Mouse (Mus musculus): ENCODE results near the gene Igfbp5. TPM values are rescaled to one million over a fixed set of nuclear protein-coding genes. Genes with fewer than 3 reads are reported as not detected.

Igfbp5 gene
- polyA plus RNA-seq, 1 experiment from 2014 or later = 45.9 TPM

DNA sequence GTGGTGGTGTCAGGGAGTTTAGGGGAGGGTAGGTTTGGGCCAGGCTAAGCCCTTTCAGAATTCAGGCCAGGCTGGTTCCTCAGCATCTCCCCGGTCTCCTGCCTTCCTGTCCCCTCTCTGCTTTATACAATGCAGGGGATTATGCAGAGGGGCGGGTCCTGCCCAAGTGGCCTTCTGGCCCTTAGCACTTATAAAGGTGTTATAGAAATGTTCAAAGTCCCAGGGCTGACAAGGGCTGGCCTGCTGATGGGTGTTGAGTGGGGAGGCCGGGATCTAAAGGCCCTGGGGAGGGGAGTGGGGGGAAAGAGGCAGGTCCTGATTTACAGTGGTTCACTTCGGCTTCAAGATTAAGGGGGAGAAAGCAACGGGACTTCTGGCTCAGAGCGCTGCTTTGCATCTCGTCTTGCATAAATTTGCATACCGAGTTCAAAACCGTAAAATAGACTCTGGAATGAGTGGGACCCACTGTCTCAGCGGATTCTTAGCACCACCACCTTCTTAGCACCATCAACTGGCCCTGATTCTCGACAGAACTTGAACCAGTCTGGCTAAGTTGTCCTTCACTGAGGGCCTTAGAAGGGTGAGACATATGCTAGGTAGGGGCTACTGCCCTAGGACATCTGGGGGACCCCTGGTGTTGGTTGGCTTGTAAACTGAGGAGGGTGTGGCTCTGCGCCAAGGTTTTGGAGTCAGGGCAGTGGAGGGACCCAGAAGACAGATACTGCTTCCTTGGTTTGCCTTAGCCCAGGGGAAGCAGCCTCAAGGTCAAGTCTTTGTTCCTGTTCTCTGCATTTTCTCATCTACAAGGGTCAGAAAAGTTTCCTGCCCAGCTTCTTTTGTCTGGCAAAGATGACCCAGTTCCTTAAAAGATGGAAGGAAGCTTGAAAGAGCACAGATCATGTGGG lies 47.0 kb downstream of the Igfbp5 start:
- 25% methylated on average over 12 of the region's 12 CpGs for WGBS
- Histone ChIP-seq H3K27ac (peak overlapping the region; percentile 98), H3K36me3 (replicated peaks) (peaks cover 57% of the 10 kb centered on the region), H3K9me3 (peaks cover 3% of the 10 kb centered on the region; the same call in 1 of the 2 replicates), H3K4me1 (peaks cover 67% of the 10 kb centered on the region), H3K4me3 (peak overlapping the region; percentile 82), H3K27me3 (ENCODE audit: poor library complexity, severe bottlenecking) (no peaks in the 10 kb centered on the region)
- DNase-seq (ENCODE audit: extremely low spot score, low spot score) = peak; percentile 51

- peak overlapping the region; percentile 98 for H3K27ac ChIP-seq
- peaks cover 49% of the 10 kb centered on the region for H3K36me3 ChIP-seq (replicated peaks)
- peak; percentile 34 for DNase-seq (ENCODE audit: extremely low spot score, low spot score)
- 0 out of 2 replicates have a peak, but pooled peaks cover 4% of the 10 kb centered on the region for H3K27me3 ChIP-seq (ENCODE audit: poor library complexity, severe bottlenecking)
- peaks cover 3% of the 10 kb centered on the region; the same call in 1 of the 2 replicates for H3K9me3 ChIP-seq
- H3K4me1 ChIP-seq = peaks cover 66% of the 10 kb centered on the region
- peak overlapping the region; percentile 82 for H3K4me3 ChIP-seq
- 2% methylated on average over 7 of the region's 7 CpGs for WGBS
Observed at GRCm38 (mm10) chr1:72826931-72827330, 47.8 kb downstream of the Igfbp5 start.

DNA sequence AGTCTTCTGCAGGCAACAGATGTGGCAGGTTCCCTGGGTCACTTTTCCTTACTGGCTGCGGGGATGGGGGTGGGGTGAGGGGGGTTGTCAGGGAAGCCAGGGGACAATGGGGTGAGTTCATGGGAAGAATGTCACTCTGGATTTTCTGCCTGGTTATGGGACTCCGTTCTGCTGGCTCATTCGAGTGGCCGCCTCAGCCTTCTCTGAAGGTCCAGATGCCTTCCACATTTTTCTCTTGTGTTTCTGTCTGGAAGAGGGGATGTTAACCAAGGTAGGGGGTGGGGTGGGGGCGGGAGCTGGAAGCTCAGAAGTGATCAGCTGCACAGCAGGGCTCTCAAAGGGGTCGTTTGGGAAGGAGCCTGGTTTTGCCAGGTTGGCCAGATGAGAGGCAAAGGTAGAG lies 48.2 kb downstream of the Igfbp5 start:
- Histone ChIP-seq H3K9me3 (peaks cover 3% of the 10 kb centered on the region; the same call in 1 of the 2 replicates), H3K27ac (peak overlapping the region; percentile 98), H3K27me3 (ENCODE audit: poor library complexity, severe bottlenecking) (0 out of 2 replicates have a peak, but pooled peaks cover 4% of the 10 kb centered on the region), H3K36me3 (replicated peaks) (peaks cover 45% of the 10 kb centered on the region), H3K4me3 (peak overlapping the region; percentile 82), H3K4me1 (peaks cover 68% of the 10 kb centered on the region)
- DNase-seq (ENCODE audit: extremely low spot score, low spot score) = peak; percentile 49
- whole genome bisulfite sequencing = under 1% methylated on average over 6 of the region's 6 CpGs

- peaks cover 73% of the 10 kb centered on the region for H3K4me1 ChIP-seq
- H3K27me3 ChIP-seq (ENCODE audit: poor library complexity, severe bottlenecking) = 0 out of 2 replicates have a peak, but pooled peaks cover 4% of the 10 kb centered on the region
- 0% methylated on average over 4 of the region's 4 CpGs for WGBS
- peaks cover 39% of the 10 kb centered on the region for H3K36me3 ChIP-seq (replicated peaks)
- H3K9me3 ChIP-seq = no peaks in the 10 kb centered on the region
- H3K27ac ChIP-seq = peak overlapping the region; percentile 98
- no peak for DNase-seq (ENCODE audit: extremely low spot score, low spot score)
- H3K4me3 ChIP-seq = peak overlapping the region; percentile 82
Observed at GRCm38 (mm10) chr1:72825921-72826320, 48.8 kb downstream of the Igfbp5 start.

DNA sequence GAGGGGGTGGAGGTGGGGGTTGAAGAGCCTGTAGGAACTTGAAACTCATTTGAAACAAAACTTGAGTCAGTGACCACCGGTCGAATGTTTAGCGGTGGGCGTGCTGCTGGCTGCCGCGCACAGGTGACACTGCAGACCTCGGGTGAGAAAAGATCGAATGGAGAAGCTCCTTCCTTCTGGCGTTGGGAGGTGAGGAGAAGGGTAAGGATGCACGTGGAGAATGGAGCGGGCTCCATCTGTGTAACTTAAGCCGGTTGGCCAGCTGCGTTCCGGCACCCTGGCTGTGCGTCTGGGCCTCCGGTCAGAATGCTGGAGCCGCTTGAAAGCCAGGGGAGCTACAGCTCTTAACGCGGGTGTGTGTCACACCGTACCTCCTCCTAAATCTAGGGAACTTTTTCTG lies 49.4 kb downstream of the Igfbp5 start:
- Histone ChIP-seq H3K4me1 (peaks cover 74% of the 10 kb centered on the region), H3K4me3 (peak overlapping the region; percentile 82), H3K36me3 (replicated peaks) (peaks cover 33% of the 10 kb centered on the region), H3K9me3 (no peaks in the 10 kb centered on the region), H3K27ac (peak overlapping the region; percentile 98), H3K27me3 (ENCODE audit: poor library complexity, severe bottlenecking) (0 out of 2 replicates have a peak, but pooled peaks cover 4% of the 10 kb centered on the region)
- under 1% methylated on average over 20 of the region's 20 CpGs for WGBS
- DNase-seq (ENCODE audit: extremely low spot score, low spot score) = peak; percentile 58

GRCm38 (mm10) chr1:72824707-72825101 lies 50.0 kb downstream of the Igfbp5 start:
- Histone ChIP-seq H3K4me3 (peak overlapping the region; percentile 82), H3K36me3 (replicated peaks) (peaks cover 27% of the 10 kb centered on the region), H3K27ac (peak overlapping the region; percentile 98), H3K9me3 (no peaks in the 10 kb centered on the region), H3K4me1 (peaks cover 70% of the 10 kb centered on the region), H3K27me3 (ENCODE audit: poor library complexity, severe bottlenecking) (0 out of 2 replicates have a peak, but pooled peaks cover 4% of the 10 kb centered on the region)
- DNase-seq (ENCODE audit: extremely low spot score, low spot score) = no peak
- WGBS = under 1% methylated on average over 37 of the region's 37 CpGs

DNA sequence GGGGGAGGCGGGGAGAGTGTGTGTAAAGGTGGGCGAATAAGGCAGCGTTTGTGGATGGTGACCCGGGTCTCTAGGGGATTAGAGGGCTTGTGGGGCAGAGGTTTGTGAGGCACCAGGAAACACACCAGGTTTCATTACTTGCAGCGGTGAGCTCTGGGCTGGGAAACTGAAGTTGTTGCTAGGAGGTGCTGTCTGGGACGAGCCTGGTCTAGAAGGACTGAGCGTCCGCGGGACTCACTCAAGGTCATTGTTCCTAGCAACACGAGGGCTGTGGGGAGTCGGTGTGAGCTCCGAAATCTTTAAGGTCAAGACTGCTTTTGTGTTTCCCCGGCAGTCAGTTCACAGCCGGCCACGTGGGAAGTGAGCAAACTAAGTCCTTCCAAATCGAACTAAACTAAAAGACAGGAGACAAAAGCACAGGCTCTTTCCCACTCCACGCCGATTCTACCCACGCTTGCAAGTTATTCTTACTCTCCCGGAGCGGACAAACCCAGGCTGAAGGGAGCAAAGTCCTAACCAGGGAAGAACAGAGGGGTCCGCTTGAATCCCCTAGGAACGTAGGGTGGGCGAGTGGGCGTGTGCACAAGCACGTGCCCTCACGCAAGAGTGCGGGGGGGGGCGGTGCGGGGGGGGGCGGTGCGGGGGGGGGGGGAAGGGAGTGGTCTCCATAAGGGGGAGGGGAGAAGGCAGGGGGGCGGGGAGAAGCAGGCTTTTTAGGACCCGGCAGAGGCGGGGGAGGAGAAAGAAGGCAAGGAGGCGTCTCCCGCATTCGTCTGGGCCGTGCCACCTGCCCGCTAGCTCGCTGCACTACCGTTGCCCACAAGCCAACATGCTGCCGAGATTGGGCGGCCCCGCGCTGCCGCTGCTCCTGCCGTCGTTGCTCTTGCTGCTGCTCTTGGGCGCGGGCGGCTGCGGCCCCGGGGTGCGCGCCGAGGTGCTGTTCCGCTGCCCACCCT lies 50.7 kb downstream of the Igfbp5 start, which contains the start of gene Igfbp2:
Gene Igfbp2 (plus strand): TSS at position 753 of the 956 bp plus-strand sequence.
- DNase-seq (ENCODE audit: extremely low spot score, low spot score) = peak; percentile 84
- under 1% methylated on average over 52 of the region's 58 CpGs for WGBS
- H3K27ac ChIP-seq = peak within 1 kb of the TSS; percentile 98
- H3K27me3 ChIP-seq (ENCODE audit: poor library complexity, severe bottlenecking) = 0 out of 2 replicates have a peak, but pooled peaks cover 4% of the 10 kb centered on the region
- H3K4me3 ChIP-seq = peak within 1 kb of the TSS; percentile 82
- peaks cover 64% of the 10 kb centered on the region for H3K4me1 ChIP-seq
- H3K36me3 ChIP-seq (replicated peaks) = peaks cover 20% of the 10 kb centered on the region
- H3K9me3 ChIP-seq = no peaks in the 10 kb centered on the region

GRCm38 (mm10) chr1:72822893-72823292 lies 51.8 kb downstream of the Igfbp5 start:
- Histone ChIP-seq H3K9me3 (no peaks in the 10 kb centered on the region), H3K36me3 (replicated peaks) (peaks cover 9% of the 10 kb centered on the region), H3K27me3 (ENCODE audit: poor library complexity, severe bottlenecking) (0 out of 2 replicates have a peak, but pooled peaks cover 4% of the 10 kb centered on the region), H3K4me1 (peaks cover 55% of the 10 kb centered on the region), H3K27ac (peak overlapping the region; percentile 98), H3K4me3 (no peak overlapping the region)
- WGBS = 42% methylated on average over 10 of the region's 10 CpGs
- peak; percentile 21 for DNase-seq (ENCODE audit: extremely low spot score, low spot score)

DNA sequence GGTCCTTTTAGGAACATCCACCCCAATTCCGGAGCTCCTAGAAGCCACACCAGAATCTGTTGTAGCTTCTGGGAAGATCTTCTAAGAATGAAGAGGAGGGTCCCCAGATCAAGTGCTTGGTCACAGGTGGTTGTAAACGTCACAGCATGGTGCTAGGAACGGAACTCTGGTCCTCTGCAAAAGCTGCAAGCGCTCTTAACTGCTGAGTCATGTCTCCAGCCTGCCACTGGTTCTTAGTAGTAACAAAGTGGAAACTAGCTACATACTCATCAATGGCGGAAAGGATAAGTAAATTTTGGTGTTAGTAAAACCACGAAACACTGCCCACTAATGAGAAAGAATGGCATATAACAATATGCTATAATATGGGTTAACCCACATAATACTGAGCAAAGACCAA lies 54.7 kb downstream of the Igfbp5 start:
- H3K36me3 ChIP-seq (replicated peaks) = no peaks in the 10 kb centered on the region
- H3K4me1 ChIP-seq = peaks cover 57% of the 10 kb centered on the region
- 0 out of 2 replicates have a peak, but pooled peaks cover 4% of the 10 kb centered on the region for H3K27me3 ChIP-seq (ENCODE audit: poor library complexity, severe bottlenecking)
- H3K27ac ChIP-seq = no peak overlapping the region
- H3K4me3 ChIP-seq = no peak overlapping the region
- 90% methylated on average over 6 of the region's 6 CpGs for WGBS
- no peaks in the 10 kb centered on the region for H3K9me3 ChIP-seq
- no peak for DNase-seq (ENCODE audit: extremely low spot score, low spot score)

- H3K27me3 ChIP-seq (ENCODE audit: poor library complexity, severe bottlenecking) = no peaks in the 10 kb centered on the region
- H3K9me3 ChIP-seq = peaks cover 10% of the 10 kb centered on the region; the same call in 1 of the 2 replicates
- no peak for DNase-seq (ENCODE audit: extremely low spot score, low spot score)
- no peaks in the 10 kb centered on the region for H3K36me3 ChIP-seq (replicated peaks)
- peak overlapping the region; percentile 91 for H3K27ac ChIP-seq
- H3K4me3 ChIP-seq = no peak overlapping the region
- H3K4me1 ChIP-seq = peaks cover 53% of the 10 kb centered on the region
- WGBS = 97% methylated on average over 3 of the region's 3 CpGs
Observed at GRCm38 (mm10) chr1:72815616-72816015, 59.1 kb downstream of the Igfbp5 start.

GRCm38 (mm10) chr1:72815184-72815583 lies 59.5 kb downstream of the Igfbp5 start:
- Histone ChIP-seq H3K27ac (peak overlapping the region; percentile 91), H3K9me3 (peaks cover 14% of the 10 kb centered on the region; the same call in 1 of the 2 replicates), H3K27me3 (ENCODE audit: poor library complexity, severe bottlenecking) (no peaks in the 10 kb centered on the region), H3K4me1 (peaks cover 53% of the 10 kb centered on the region), H3K4me3 (no peak overlapping the region), H3K36me3 (replicated peaks) (no peaks in the 10 kb centered on the region)
- WGBS = 74% methylated on average over 5 of the region's 5 CpGs
- DNase-seq (ENCODE audit: extremely low spot score, low spot score) = no peak

Measured in forebrain, embryonic 10.5 days (tissue).